Mouse (Mus musculus) gastrocnemius, adult 2 months (tissue): ENCODE data around the gene Apex2. TPM values are rescaled to one million over a fixed set of nuclear protein-coding genes. Genes with fewer than 3 reads are reported as not detected.

Experiments used
- DNase-seq: peaks from one replicate; pipeline ENCODE4 v3.0.0; 2022
- H3K27ac ChIP-seq: fragments of 200-600 bp; 2 replicates; pipeline ENCODE4 v1.8.1; 2022; ENCODE audit warnings: mild to moderate bottlenecking
- H3K4me3 ChIP-seq: fragments of 200-600 bp; 2 replicates; pipeline ENCODE4 v1.8.1; 2022; ENCODE audit warnings: mild to moderate bottlenecking, moderate library complexity
- CTCF ChIP-seq: fragments of 200-600 bp; IDR thresholded peaks from 2 replicates; pipeline ENCODE4 v1.8.1; 2022; ENCODE audit warnings: antibody characterized with exemption, mild to moderate bottlenecking, moderate library complexity
- intact Hi-C: fragments of 180-260 bp; cut with DNase I; formaldehyde crosslinking; loops from one replicate; pipeline ENCODE4 v1.15.1; 2025
- microRNA-seq: library from miRNA; unstranded; fragments of <30 nt; microRNA quantifications from one replicate; pipeline ENCODE4 v1.2.0, GENCODE M21; 2021
- total RNA-seq, 2 experiments: library from RNA; stranded (reverse); gene quantifications; 2 replicates each; pipeline ENCODE4 v1.2.3; 2021

The Apex2 gene
- total RNA-seq, 2 experiments from 2014 or later, result 5.6 to 13.7 TPM

- peak; percentile 85 for DNase-seq
- peak; percentile 96 for TF ChIP-seq CTCF
- H3K4me3 ChIP-seq, result peak overlapping the region; percentile 84
- intact Hi-C loops, result loop anchor here (2.0 kb wide), 1 partner anchor 19 kb away; the partner anchor contains the start of gene Tmem29
- peak overlapping the region; percentile 99 for H3K27ac ChIP-seq
Observed at GRCm38 (mm10) chrX:150477854-150478780, 111.6 kb downstream of the Apex2 start.

DNA sequence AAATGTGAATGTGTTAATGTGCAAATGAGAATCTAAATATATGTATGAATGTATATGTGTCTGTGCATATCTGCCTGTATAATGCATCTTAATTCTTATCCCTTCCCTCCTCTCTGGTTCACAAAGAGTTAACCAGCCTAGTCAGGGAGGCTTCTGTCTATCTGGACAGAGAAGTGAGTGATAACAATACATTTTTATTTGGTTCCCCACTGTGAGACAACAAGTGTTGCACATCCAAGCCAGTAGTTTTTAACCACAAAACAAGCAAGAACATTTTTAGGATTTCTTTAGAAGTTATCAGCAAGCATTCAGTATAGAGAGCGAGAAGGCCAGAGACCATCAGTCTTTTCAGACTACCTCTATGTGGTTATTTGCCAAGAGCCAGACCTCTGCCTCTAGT lies 118.3 kb downstream of the Apex2 start:
- DNase-seq, result no peak
- Histone ChIP-seq H3K4me3 (no peak overlapping the region), H3K27ac (no peak overlapping the region)
- TF ChIP-seq CTCF, result no peak
- intact Hi-C loops, result no loop called here

Small RNA genes within 50 kb of the gene (microRNA-seq; reads per million reads assigned to microRNA genes)
- not detected for gene Mir3620

Other genes with a start within 250 kb of the Apex2 start
- gene Tmem29, start 130.7 kb downstream of the Apex2 start, total RNA-seq, result 1 to 10 TPM; 6.0 to 8.6 TPM
- 1 to 10 TPM; 2.4 to 3.2 TPM for gene Alas2, start 42.5 kb downstream of the Apex2 start, total RNA-seq
- 10 to 100 TPM; 25.4 to 82.6 TPM for gene Pfkfb1, start 1.6 kb downstream of the Apex2 start, total RNA-seq
- under 1 TPM in 1 of 2 experiments, not detected in 1; 0.20 TPM for gene Tro, start 67.7 kb upstream of the Apex2 start, total RNA-seq
- gene Maged2, start 224.5 kb upstream of the Apex2 start, total RNA-seq, result 10 to 100 TPM; 14.1 to 15.4 TPM